Mouse (Mus musculus): ENCODE measurements around the gene Hist1h2bg.

GRCm38 (mm10) chr13:23595185-23595584 is 24.0 kb downstream of the Hist1h2bg start:
- TF ChIP-seq CTCF (IDR thresholded peaks at IDR 0.05; ENCODE audit: control insufficient read depth, insufficient read depth, low read length), result no peak
- no peak for TF ChIP-seq POLR2A (IDR thresholded peaks at IDR 0.05; ENCODE audit: borderline replicate concordance, control insufficient read depth, low read depth, low read length)
